In genomic region chr2:33237581-33237980, GRCm38 (mm10) we compare ENCODE assay signal across 25 mouse cellular contexts.
"Had no signal": no experiment of that assay in that cellular context is flagged by ENCODE, and none has a peak within 500 bp of the region (broad histone marks: within the 10 kb centered on the region; RNA-seq: fewer than 3 reads in every experiment).

No protein-coding gene starts in this region.

- H3K36me3 ChIP-seq: liver, embryonic 12.5 days; liver, embryonic 15.5 days; lung, embryonic 15.5 days; midbrain, embryonic 15.5 days had no signal

- ATAC-seq: intestine, postnatal 0 days; liver, embryonic 12.5 days; midbrain, embryonic 15.5 days had no signal

- DNase-seq: kidney, adult 8-10 months; kidney, postnatal 14 days; kidney, postnatal 4 days; layer of hippocampus, postnatal 36 days; lung, adult 18-20 months; lung, postnatal 10 days; lung, postnatal 36 days; right cerebral cortex, adult 18-20 months; right cerebral cortex, postnatal 14 days; right cerebral cortex, postnatal 4 days; thymus, adult 2 months; thymus, postnatal 14 days; thymus, postnatal 4 days had no signal

- H3K4me2 ChIP-seq: kidney, embryonic 15.5 days; liver, embryonic 12.5 days; liver, embryonic 15.5 days; lung, embryonic 15.5 days; midbrain, embryonic 15.5 days; neural tube, embryonic 12.5 days; neural tube, embryonic 15.5 days had no signal

- H3K9ac ChIP-seq: kidney, embryonic 15.5 days; liver, embryonic 12.5 days; liver, embryonic 15.5 days; lung, embryonic 15.5 days; midbrain, embryonic 15.5 days; neural tube, embryonic 12.5 days; neural tube, embryonic 15.5 days had no signal

- H3K4me3 ChIP-seq: kidney, embryonic 15.5 days; left cerebral cortex, adult 2 months; liver, embryonic 12.5 days; liver, embryonic 15.5 days; lung, embryonic 15.5 days; megakaryocyte, embryonic 14.5 days; midbrain, embryonic 10.5 days; midbrain, embryonic 15.5 days; neural tube, embryonic 12.5 days; neural tube, embryonic 15.5 days had no signal

- H3K27me3 ChIP-seq: kidney, embryonic 15.5 days; liver, embryonic 12.5 days; liver, embryonic 15.5 days; lung, embryonic 15.5 days; midbrain, embryonic 15.5 days; neural tube, embryonic 12.5 days; neural tube, embryonic 15.5 days had no signal

- H3K27ac ChIP-seq: kidney, embryonic 15.5 days; left cerebral cortex, adult 2 months; liver, embryonic 12.5 days; liver, embryonic 15.5 days; lung, embryonic 15.5 days; midbrain, embryonic 10.5 days; midbrain, embryonic 15.5 days; neural tube, embryonic 12.5 days; neural tube, embryonic 15.5 days; stomach, postnatal 0 days had no signal

- H3K9me3 ChIP-seq: kidney, embryonic 15.5 days; liver, embryonic 12.5 days; liver, embryonic 15.5 days; lung, embryonic 15.5 days; megakaryocyte, embryonic 14.5 days; midbrain, embryonic 10.5 days; midbrain, embryonic 15.5 days; neural tube, embryonic 12.5 days; neural tube, embryonic 15.5 days had no signal
